Comparison of ENCODE assay signal across 8 mouse cellular contexts in the genomic region with DNA sequence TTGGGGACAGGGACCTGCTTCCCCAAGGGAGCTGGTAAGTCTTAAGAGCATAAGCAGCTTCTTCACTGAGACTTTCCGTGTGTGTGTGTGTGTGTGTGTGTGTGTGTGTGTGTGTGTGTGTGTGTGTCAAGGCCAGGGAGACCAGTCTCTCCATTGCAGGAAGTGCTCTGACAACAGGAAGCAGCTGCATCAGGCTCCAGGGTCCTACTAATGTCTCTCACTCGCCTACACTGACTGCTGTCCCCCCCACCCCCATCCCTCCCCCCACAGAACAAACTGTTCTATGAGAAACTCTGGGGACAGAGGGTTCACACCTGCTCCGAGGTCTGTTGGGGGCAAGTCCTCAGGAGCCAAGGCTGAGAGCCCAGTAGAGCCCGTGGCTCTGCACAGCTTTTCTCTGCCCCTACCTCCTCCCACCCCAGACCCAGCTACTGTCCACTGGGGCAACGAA. TPM values are rescaled to one million over a fixed set of nuclear protein-coding genes. Genes with fewer than 3 reads are reported as not detected.
DNase-seq lines count a peak whose midpoint lies in the region; ATAC-seq and TF ChIP-seq lines count a peak whose summit lies in the region.

No protein-coding gene starts in this region.

- 0 out of 2 replicates have a peak, but pooled peaks have one; percentile 29 for ATAC-seq in hindbrain, embryonic 15.5 days (ENCODE audit: low FRiP score, low read depth)
- ATAC-seq in hindbrain, embryonic 16.5 days, result no peak
- peak; percentile 63 for ATAC-seq in liver, postnatal 0 days
- no peak for ATAC-seq in frontal cortex, adult (ENCODE audit: low TSS enrichment)

- WGBS in hindbrain, embryonic 15.5 days, result 59% methylated on average over 5 of the region's 5 CpGs
- 60% methylated on average over 5 of the region's 5 CpGs for WGBS in hindbrain, embryonic 16.5 days
- 14% methylated on average over 5 of the region's 5 CpGs for WGBS in liver, postnatal 0 days (ENCODE audit: insufficient replicate concordance)
- WGBS in thymus, adult 2 months, result under 1% methylated on average over 5 of the region's 5 CpGs

- no peak overlapping the region for H3K4me2 ChIP-seq in hindbrain, embryonic 15.5 days
- no peak overlapping the region for H3K4me2 ChIP-seq in hindbrain, embryonic 16.5 days (ENCODE audit: low read length)
- no peak overlapping the region for H3K4me2 ChIP-seq in liver, postnatal 0 days (ENCODE audit: low read depth, low read length)

- H3K27me3 ChIP-seq in hindbrain, embryonic 15.5 days, result no peaks in the 10 kb centered on the region
- H3K27me3 ChIP-seq in hindbrain, embryonic 16.5 days (replicated peaks; ENCODE audit: control insufficient read depth, insufficient read depth, low read length), result no peaks in the 10 kb centered on the region
- no peaks in the 10 kb centered on the region for H3K27me3 ChIP-seq in liver, postnatal 0 days (ENCODE audit: insufficient read depth, low read length)
- H3K27me3 ChIP-seq in thymus, adult 2 months (ENCODE audit: control insufficient read depth, insufficient read depth, low read length), result no peaks in the 10 kb centered on the region

- H3K9ac ChIP-seq in hindbrain, embryonic 15.5 days, result no peak overlapping the region
- no peak overlapping the region for H3K9ac ChIP-seq in hindbrain, embryonic 16.5 days (ENCODE audit: low read depth, low read length)
- H3K9ac ChIP-seq in liver, postnatal 0 days (replicated peaks), result peak overlapping the region; percentile 21; the same call in 1 of the 2 replicates

- TF ChIP-seq EP300 in liver, postnatal 0 days (IDR thresholded peaks at IDR 0.05; ENCODE audit: low read depth), result peak; percentile 59

- peak; percentile 38 for DNase-seq in adipocyte (ENCODE audit: low spot score)
- DNase-seq in induced T-regulatory cell, adult 2 months (ENCODE audit: low read depth), result peak; percentile 59
- DNase-seq in liver, postnatal 0 days, result peak; percentile 73
- peak; percentile 77 for DNase-seq in thymus, adult 2 months
- no peak for DNase-seq in Muller cell, postnatal 12 days (ENCODE audit: inconsistent ontology term)

- no peak for TF ChIP-seq CTCF in liver, postnatal 0 days (IDR thresholded peaks at IDR 0.05; ENCODE audit: low read depth)
- TF ChIP-seq CTCF in thymus, adult 2 months (IDR thresholded peaks at IDR 0.05; ENCODE audit: borderline replicate concordance, control insufficient read depth, extremely low read depth, insufficient read depth, low read length, poor library complexity), result no peak

- H3K27ac ChIP-seq in hindbrain, embryonic 15.5 days (replicated peaks), result no peak overlapping the region
- no peak overlapping the region for H3K27ac ChIP-seq in hindbrain, embryonic 16.5 days (ENCODE audit: low read depth, low read length)
- H3K27ac ChIP-seq in liver, postnatal 0 days (ENCODE audit: low read depth), result peak overlapping the region; percentile 88
- H3K27ac ChIP-seq in thymus, adult 2 months (ENCODE audit: control insufficient read depth, insufficient read depth, low read length), result peak overlapping the region; percentile 97

- TF ChIP-seq POLR2A in thymus, adult 2 months (IDR thresholded peaks at IDR 0.05; ENCODE audit: control insufficient read depth, extremely low read depth, insufficient read depth, low read length, poor library complexity), result peak; percentile 66

- no peak overlapping the region for H3K4me3 ChIP-seq in hindbrain, embryonic 15.5 days
- no peak overlapping the region for H3K4me3 ChIP-seq in hindbrain, embryonic 16.5 days (ENCODE audit: low read length)
- H3K4me3 ChIP-seq in liver, postnatal 0 days (ENCODE audit: low read depth, low read length), result no peak overlapping the region
- peak overlapping the region; percentile 2; the same call in 1 of the 2 replicates for H3K4me3 ChIP-seq in thymus, adult 2 months (ENCODE audit: control insufficient read depth, insufficient read depth, low read length)

- no peaks in the 10 kb centered on the region for H3K4me1 ChIP-seq in hindbrain, embryonic 15.5 days (replicated peaks)
- no peaks in the 10 kb centered on the region for H3K4me1 ChIP-seq in hindbrain, embryonic 16.5 days (ENCODE audit: control insufficient read depth, insufficient read depth, low read depth, low read length)
- H3K4me1 ChIP-seq in liver, postnatal 0 days (ENCODE audit: insufficient read depth), result peaks cover 36% of the 10 kb centered on the region
- H3K4me1 ChIP-seq in thymus, adult 2 months (replicated peaks; ENCODE audit: control insufficient read depth, insufficient read depth, low read length), result peaks cover 66% of the 10 kb centered on the region

- no peaks in the 10 kb centered on the region for H3K9me3 ChIP-seq in hindbrain, embryonic 15.5 days
- H3K9me3 ChIP-seq in hindbrain, embryonic 16.5 days (ENCODE audit: control insufficient read depth, low read length), result no peaks in the 10 kb centered on the region
- H3K9me3 ChIP-seq in liver, postnatal 0 days (ENCODE audit: low read length), result no peaks in the 10 kb centered on the region

- H3K36me3 ChIP-seq in hindbrain, embryonic 15.5 days, result no peaks in the 10 kb centered on the region
- no peaks in the 10 kb centered on the region for H3K36me3 ChIP-seq in hindbrain, embryonic 16.5 days (ENCODE audit: control insufficient read depth, insufficient read depth, low read length)
- H3K36me3 ChIP-seq in liver, postnatal 0 days (replicated peaks; ENCODE audit: insufficient read depth, low read length), result no peaks in the 10 kb centered on the region
- no peaks in the 10 kb centered on the region for H3K36me3 ChIP-seq in thymus, adult 2 months (ENCODE audit: control insufficient read depth, insufficient read depth, low read length)

RNA-seq across cellular contexts. Expression of a gene that starts 11.8 kb away (rescaled TPM):
- 314 and 317 TPM in 2 replicates for polyA plus RNA-seq in hindbrain, embryonic 15.5 days (2015; fragmentation: Nextera tagmentation; extraction: Ambion mirVana)
- polyA plus RNA-seq in hindbrain, embryonic 16.5 days (2015; fragmentation: Nextera tagmentation; extraction: Ambion mirVana), result 315 and 340 TPM in 2 replicates
- polyA plus RNA-seq in liver, postnatal 0 days (2015; fragmentation: Nextera tagmentation; extraction: Ambion mirVana), result 101 and 107 TPM in 2 replicates
- polyA plus RNA-seq in thymus, adult 2 months (2012; rRNA removed), result 59.9 and 82.7 TPM in 2 replicates

RNA-seq across cellular contexts. Expression of a gene that starts 58.2 kb away (rescaled TPM):
- polyA plus RNA-seq in hindbrain, embryonic 15.5 days (2015; fragmentation: Nextera tagmentation; extraction: Ambion mirVana), result 1.7 and 3.1 TPM in 2 replicates
- polyA plus RNA-seq in hindbrain, embryonic 16.5 days (2015; fragmentation: Nextera tagmentation; extraction: Ambion mirVana), result 1.6 and 1.9 TPM in 2 replicates
- polyA plus RNA-seq in liver, postnatal 0 days (2015; fragmentation: Nextera tagmentation; extraction: Ambion mirVana), result 1.3 TPM in 2 replicates
- 67.3 and 80.9 TPM in 2 replicates for polyA plus RNA-seq in thymus, adult 2 months (2012; rRNA removed)

Comparison
In these comparisons a context has a peak if more than half of its experiments do, and no peak if none do; other contexts are left out.
1. ATAC-seq: peak in hindbrain, embryonic 15.5 days (single experiment) and liver, postnatal 0 days (single experiment); none in hindbrain, embryonic 16.5 days (single experiment) and frontal cortex, adult (single experiment).
2. H3K27ac ChIP-seq: peak in liver, postnatal 0 days (single experiment) and thymus, adult 2 months (single experiment); none in hindbrain, embryonic 15.5 days (single experiment) and hindbrain, embryonic 16.5 days (single experiment).
3. RNA of a gene that starts 58.2 kb away (polyA plus RNA-seq): 67.3 to 80.9 TPM in thymus, adult 2 months; 1.7 to 3.1 TPM in hindbrain, embryonic 15.5 days, 1.6 to 1.9 TPM in hindbrain, embryonic 16.5 days and 1.3 TPM in liver, postnatal 0 days; every median in the first group is over 10 times any median in the second.